Mouse (Mus musculus) intestine, embryonic 16.5 days (tissue): ENCODE measurements around the gene Fam76a. TPM values are rescaled to one million over a fixed set of nuclear protein-coding genes. Genes with fewer than 3 reads are reported as not detected.

Experiments used
- ATAC-seq: fragments of 200-750 bp; cut with Nextera tagmentation; 2 replicates; pipeline ENCODE4 v1.8.0; 2017; ENCODE audit warnings: moderate TSS enrichment, moderate library complexity
- H3K27ac ChIP-seq: fragments of 300-500 bp; sonication (generic); 2 replicates; pipeline ENCODE4 v1.5.1; 2014; ENCODE audit warnings: mild to moderate bottlenecking, low read length
- H3K27me3 ChIP-seq: fragments of 300-500 bp; sonication (generic); replicated peaks from 2 replicates; pipeline ENCODE4 v1.6.1; 2014; ENCODE audit warnings: low read length, control low read depth, mixed read lengths; ENCODE audit not compliant: control insufficient read depth, insufficient read depth
- H3K36me3 ChIP-seq: fragments of 300-500 bp; sonication (generic); 2 replicates; pipeline ENCODE4 v1.6.1; 2014; ENCODE audit warnings: low read length, control low read depth; ENCODE audit not compliant: control insufficient read depth, insufficient read depth
- H3K4me1 ChIP-seq: fragments of 300-500 bp; sonication (generic); 2 replicates; pipeline ENCODE4 v1.6.1; 2014; ENCODE audit warnings: low read length, control low read depth, mixed read lengths; ENCODE audit not compliant: control insufficient read depth, insufficient read depth
- H3K4me2 ChIP-seq: fragments of 300-500 bp; sonication (generic); 2 replicates; pipeline ENCODE4 v1.6.1; 2014; ENCODE audit warnings: low read depth, low read length, control low read depth
- H3K4me3 ChIP-seq: fragments of 300-500 bp; sonication (generic); 2 replicates; pipeline ENCODE4 v1.5.1; 2014; ENCODE audit warnings: mild to moderate bottlenecking, low read length
- H3K9ac ChIP-seq: fragments of 300-500 bp; sonication (generic); 2 replicates; pipeline ENCODE4 v1.6.1; 2014; ENCODE audit warnings: low read depth, low read length
- H3K9me3 ChIP-seq: fragments of 300-500 bp; sonication (generic); 2 replicates; pipeline ENCODE4 v1.6.1; 2016; ENCODE audit warnings: low read length, control low read depth; ENCODE audit not compliant: control insufficient read depth
- WGBS: fragments of 180-500 bp; shearing (Covaris S2); extraction: QIAGEN DNeasy Blood & Tissue Kit; methylation state at CpG from one replicate; pipeline ENCODE4 v1.1.7; 2014; 5-methylcytosine and 5-hydroxymethylcytosine counted together
- polyA plus RNA-seq: library from polyadenylated mRNA; unstranded; fragments of >200 nt; fragmentation: Nextera tagmentation; extraction: Ambion mirVana; gene quantifications from 2 replicates; pipeline ENCODE4 v1.2.1, GENCODE M21; 2015

Fam76a gene
- polyA plus RNA-seq, 1 experiment from 2014 or later: 40.5 TPM

GRCm38 (mm10) chr4:132946047-132947001 lies 24.0 kb upstream of the Fam76a start:
- peak; percentile 51 for ATAC-seq
- Histone ChIP-seq H3K9me3 (no peaks in the 10 kb centered on the region), H3K36me3 (no peaks in the 10 kb centered on the region), H3K27ac (peak overlapping the region; percentile 91), H3K4me1 (peaks cover 23% of the 10 kb centered on the region), H3K4me3 (peak overlapping the region; percentile 17), H3K27me3 (no peaks in the 10 kb centered on the region), H3K4me2 (peak overlapping the region; percentile 54), H3K9ac (peak overlapping the region; percentile 64)
- 13% methylated on average over 27 of the region's 27 CpGs for WGBS

- H3K4me1 ChIP-seq: peaks cover 23% of the 10 kb centered on the region
- peak overlapping the region; percentile 64 for H3K9ac ChIP-seq
These were observed 23.1 kb upstream of the Fam76a start for GRCm38 (mm10) chr4:132945261-132946046.

GRCm38 (mm10) chr4:132944776-132945175 lies 22.4 kb upstream of the Fam76a start:
- Histone ChIP-seq H3K4me2 (no peak overlapping the region), H3K4me3 (no peak overlapping the region), H3K9me3 (no peaks in the 10 kb centered on the region), H3K9ac (no peak overlapping the region), H3K27ac (peak overlapping the region; percentile 91; the same call in 1 of the 2 replicates), H3K36me3 (no peaks in the 10 kb centered on the region), H3K4me1 (peaks cover 23% of the 10 kb centered on the region), H3K27me3 (no peaks in the 10 kb centered on the region)
- 76% methylated on average over 4 of the region's 4 CpGs for WGBS
- ATAC-seq: no peak

More at GRCm38 (mm10) chr4:132945261-132946046, 23.1 kb upstream of the Fam76a start:
- H3K27ac ChIP-seq: peak overlapping the region; percentile 91
- no peaks in the 10 kb centered on the region for H3K36me3 ChIP-seq
- H3K4me2 ChIP-seq: peak overlapping the region; percentile 54
- H3K27me3 ChIP-seq: no peaks in the 10 kb centered on the region
- ATAC-seq: peak; percentile 77
- WGBS: 4% methylated on average over 15 of the region's 15 CpGs
- H3K9me3 ChIP-seq: no peaks in the 10 kb centered on the region
- peak overlapping the region; percentile 17 for H3K4me3 ChIP-seq

- H3K9me3 ChIP-seq: no peaks in the 10 kb centered on the region
- 67% methylated on average over 12 of the region's 12 CpGs for WGBS
- H3K4me3 ChIP-seq: no peak overlapping the region
- H3K4me1 ChIP-seq: peaks cover 23% of the 10 kb centered on the region
- no peak overlapping the region for H3K27ac ChIP-seq
- no peaks in the 10 kb centered on the region for H3K27me3 ChIP-seq
- no peak overlapping the region for H3K9ac ChIP-seq
- no peak for ATAC-seq
- no peaks in the 10 kb centered on the region for H3K36me3 ChIP-seq
- H3K4me2 ChIP-seq: no peak overlapping the region
These were observed 21.7 kb upstream of the Fam76a start for GRCm38 (mm10) chr4:132944106-132944505.

GRCm38 (mm10) chr4:132943088-132943487 lies 20.7 kb upstream of the Fam76a start:
- Histone ChIP-seq H3K36me3 (no peaks in the 10 kb centered on the region), H3K27ac (no peak overlapping the region), H3K9ac (no peak overlapping the region), H3K9me3 (no peaks in the 10 kb centered on the region), H3K4me1 (peaks cover 23% of the 10 kb centered on the region), H3K4me2 (no peak overlapping the region), H3K27me3 (no peaks in the 10 kb centered on the region), H3K4me3 (no peak overlapping the region)
- no peak for ATAC-seq
- 66% methylated on average over 8 of the region's 8 CpGs for WGBS

GRCm38 (mm10) chr4:132941012-132941729 lies 18.8 kb upstream of the Fam76a start:
- no peak overlapping the region for H3K4me3 ChIP-seq
- no peaks in the 10 kb centered on the region for H3K27me3 ChIP-seq
- H3K27ac ChIP-seq: no peak overlapping the region
- H3K4me1 ChIP-seq: peaks cover 13% of the 10 kb centered on the region
- no peak overlapping the region for H3K9ac ChIP-seq
- WGBS: 46% methylated on average over 23 of the region's 23 CpGs
- H3K36me3 ChIP-seq: no peaks in the 10 kb centered on the region
- H3K4me2 ChIP-seq: no peak overlapping the region
- H3K9me3 ChIP-seq: no peaks in the 10 kb centered on the region
- peak; percentile 39 for ATAC-seq

- Histone ChIP-seq H3K27ac (no peak overlapping the region), H3K4me1 (peaks cover 4% of the 10 kb centered on the region), H3K9ac (no peak overlapping the region), H3K27me3 (no peaks in the 10 kb centered on the region), H3K4me2 (peak overlapping the region; percentile 24; the same call in 1 of the 2 replicates), H3K36me3 (no peaks in the 10 kb centered on the region), H3K4me3 (no peak overlapping the region), H3K9me3 (no peaks in the 10 kb centered on the region)
- 24% methylated on average over 22 of the region's 22 CpGs for WGBS
- ATAC-seq: no peak
These were observed 17.2 kb upstream of the Fam76a start for GRCm38 (mm10) chr4:132939421-132940127.

- WGBS: 54% methylated on average over 12 of the region's 12 CpGs
- ATAC-seq: no peak
These were observed 16.0 kb upstream of the Fam76a start for GRCm38 (mm10) chr4:132938181-132938941.

More at GRCm38 (mm10) chr4:132938181-132938941, 16.0 kb upstream of the Fam76a start:
- Histone ChIP-seq H3K9ac (peak overlapping the region; percentile 45; the same call in 1 of the 2 replicates), H3K4me3 (no peak overlapping the region), H3K4me2 (0 out of 2 replicates have a peak overlapping the region, but pooled peaks have one; percentile 3), H3K4me1 (peaks cover 8% of the 10 kb centered on the region), H3K27me3 (no peaks in the 10 kb centered on the region), H3K27ac (peak overlapping the region; percentile 33), H3K9me3 (no peaks in the 10 kb centered on the region), H3K36me3 (no peaks in the 10 kb centered on the region)
